Mouse (Mus musculus) T-helper 1 cell (primary cell): ENCODE data around the gene Ccdc134.
"Not testable (repeated sequence)": the region's sequence is repeated elsewhere in the genome, so short reads cannot be mapped to it uniquely, and the experiment has no call there.

ENCODE experiments used
- in situ Hi-C: fragments of 300-600 bp; cut with MboI, MseI; formaldehyde crosslinking; loops from one replicate; pipeline ENCODE4 v1.15.1; 2025; ENCODE audit warnings: high pct_unique_total_duplicates

Gene Ccdc134

GRCm38 (mm10) chr15:82127426-82128374, at the start of gene Ccdc134:
Gene Ccdc134 (plus strand): TSS chr15:82127922.
- in situ Hi-C loops, result no loop called here

- in situ Hi-C loops, result no loop called here
Observed at GRCm38 (mm10) chr15:82079883-82080282, 47.8 kb upstream of the Ccdc134 start.

GRCm38 (mm10) chr15:82081161-82081560, 46.6 kb upstream of the Ccdc134 start:
- in situ Hi-C loops, result no loop called here

DNA sequence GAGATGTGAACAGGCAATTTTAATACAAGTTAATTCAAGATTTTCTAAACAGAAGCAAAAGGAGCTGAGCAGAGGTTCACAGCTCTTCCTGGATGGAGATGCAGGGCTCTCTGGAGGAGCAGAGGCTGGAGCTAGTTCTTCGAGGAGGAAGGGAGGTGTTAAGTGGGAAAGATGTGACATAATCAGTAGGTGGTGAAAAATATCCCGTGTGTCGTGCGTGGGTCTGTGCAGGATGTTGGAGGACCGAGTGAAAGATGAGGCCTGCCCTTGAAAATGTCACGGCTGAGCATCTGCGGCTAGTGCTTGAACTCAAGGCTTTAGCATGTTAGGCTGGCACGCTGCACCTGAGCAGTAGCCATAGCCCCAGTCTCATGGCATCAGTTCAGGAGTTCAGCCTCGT, 42.1 kb upstream of the Ccdc134 start:
- in situ Hi-C loops, result no loop called here

- in situ Hi-C loops, result no loop called here
Observed at GRCm38 (mm10) chr15:82086131-82086530, 41.6 kb upstream of the Ccdc134 start.

GRCm38 (mm10) chr15:82087266-82087665, 40.5 kb upstream of the Ccdc134 start:
- in situ Hi-C loops, result no loop called here

DNA sequence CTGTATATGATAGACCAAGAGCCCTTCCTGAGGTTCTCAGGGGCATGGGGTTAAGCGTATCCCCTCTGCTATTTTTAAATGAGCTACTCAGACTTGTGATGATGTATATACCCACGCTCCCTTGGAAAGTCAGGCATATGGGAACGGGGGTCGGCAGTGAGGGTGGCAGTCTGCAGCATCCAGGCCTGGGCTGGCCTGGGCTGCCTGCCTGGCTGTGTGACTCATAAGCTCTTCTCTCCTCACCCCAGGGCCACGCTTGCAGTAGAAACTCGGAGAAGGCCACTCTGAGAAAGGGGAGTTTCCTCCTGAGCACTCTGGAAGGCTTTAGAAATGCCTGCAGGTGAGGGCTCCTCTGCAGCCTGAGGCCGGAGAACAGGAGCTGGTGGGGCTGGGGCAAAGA, 36.7 kb upstream of the Ccdc134 start:
- in situ Hi-C loops, result no loop called here

DNA sequence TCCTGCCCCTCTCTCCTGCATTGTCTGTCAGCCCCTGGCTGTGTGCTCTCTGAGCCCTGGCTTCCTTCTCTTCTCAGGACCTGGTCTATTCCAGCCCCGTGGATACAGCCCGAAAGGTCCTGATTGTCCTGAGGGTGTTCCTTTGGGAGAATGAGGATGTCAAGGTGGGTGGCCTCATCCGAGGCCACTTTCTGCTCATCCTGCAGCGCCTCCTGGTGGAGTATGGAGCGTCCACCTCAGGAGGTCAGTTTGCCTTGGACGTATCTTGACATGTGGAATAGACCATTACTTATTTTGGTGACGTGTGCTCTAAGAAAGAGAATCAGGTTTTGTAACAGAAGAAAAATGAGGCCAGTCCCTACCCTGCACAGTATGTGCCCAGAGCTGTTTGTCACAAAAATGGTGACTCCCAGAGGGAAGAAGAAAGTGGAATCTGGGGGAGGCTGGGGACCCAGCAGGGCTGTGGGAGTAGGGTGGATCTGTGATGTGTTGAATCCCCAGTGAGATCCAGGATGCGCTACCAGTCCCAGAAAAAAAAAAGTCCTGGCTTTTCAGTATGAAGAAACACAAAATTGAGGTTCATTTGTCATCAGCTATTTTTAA, 20.7 kb upstream of the Ccdc134 start:
- in situ Hi-C loops, result no loop called here

DNA sequence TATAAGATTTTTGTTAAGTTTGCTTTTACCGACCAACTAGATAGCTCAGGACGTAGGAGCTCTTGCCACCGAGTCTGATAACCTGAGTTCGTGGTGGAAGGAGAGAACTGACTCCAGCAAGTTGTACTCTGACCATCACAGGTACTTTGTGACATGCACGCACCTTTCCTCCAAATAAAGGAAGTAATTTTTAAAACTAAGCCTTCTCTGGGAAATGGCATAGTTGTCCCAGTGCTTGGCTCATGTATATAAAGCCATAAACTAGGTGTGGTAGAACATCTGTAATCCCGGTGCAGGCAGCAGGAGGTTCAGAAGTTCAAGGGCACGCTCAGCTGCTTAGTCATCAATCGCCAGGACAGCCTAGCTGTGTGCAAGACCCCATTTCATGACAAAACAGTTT, 7.2 kb upstream of the Ccdc134 start:
- in situ Hi-C loops, result no loop called here

GRCm38 (mm10) chr15:82126690-82127089, 1.0 kb upstream of the Ccdc134 start:
- in situ Hi-C loops, result not testable (repeated sequence)

GRCm38 (mm10) chr15:82128398-82128797, 676 bp downstream of the Ccdc134 start:
- in situ Hi-C loops, result no loop called here

GRCm38 (mm10) chr15:82130599-82130998, 2.9 kb downstream of the Ccdc134 start:
- in situ Hi-C loops, result no loop called here

DNA sequence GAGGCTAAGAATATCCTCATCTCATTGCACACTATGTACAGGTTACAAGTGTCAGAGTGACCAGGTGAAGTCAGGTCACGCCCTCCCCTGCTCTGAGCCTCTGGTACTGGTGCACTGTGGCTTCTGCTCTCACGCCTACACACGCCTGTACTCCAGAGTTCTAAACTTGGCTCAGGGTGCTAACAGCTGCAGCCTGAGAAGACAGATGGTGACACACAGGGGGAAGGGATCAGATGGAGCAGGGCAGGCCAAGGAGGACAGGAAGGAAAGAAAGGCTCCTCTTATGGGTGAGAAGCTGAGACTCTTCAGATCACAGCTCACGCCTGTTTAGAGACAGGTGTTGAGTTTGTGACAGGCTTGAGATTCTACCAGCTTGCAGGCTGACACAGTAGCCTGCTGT, 7.7 kb downstream of the Ccdc134 start:
- in situ Hi-C loops, result no loop called here

- in situ Hi-C loops, result no loop called here
Observed at GRCm38 (mm10) chr15:82138565-82138964, 10.8 kb downstream of the Ccdc134 start.

DNA sequence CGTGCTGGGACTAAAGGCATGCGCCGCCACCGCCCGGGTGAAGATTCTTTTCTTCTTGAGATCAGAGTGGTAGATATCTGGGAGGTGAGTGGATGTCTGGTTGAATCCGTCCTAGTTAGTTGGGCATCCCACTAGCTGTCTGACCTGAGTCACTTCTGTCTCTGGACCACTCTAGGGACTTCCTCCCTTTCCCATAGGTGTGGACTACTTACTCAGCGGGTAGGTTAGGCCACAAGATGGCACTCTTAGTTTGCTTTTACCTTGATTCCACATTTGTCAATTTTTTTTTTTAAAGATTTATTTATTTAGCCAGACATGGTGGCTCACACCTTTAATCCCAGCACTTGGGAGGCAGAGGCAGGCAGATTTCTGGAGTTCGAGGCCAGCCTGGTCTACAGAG, 11.5 kb downstream of the Ccdc134 start:
- in situ Hi-C loops, result no loop called here

DNA sequence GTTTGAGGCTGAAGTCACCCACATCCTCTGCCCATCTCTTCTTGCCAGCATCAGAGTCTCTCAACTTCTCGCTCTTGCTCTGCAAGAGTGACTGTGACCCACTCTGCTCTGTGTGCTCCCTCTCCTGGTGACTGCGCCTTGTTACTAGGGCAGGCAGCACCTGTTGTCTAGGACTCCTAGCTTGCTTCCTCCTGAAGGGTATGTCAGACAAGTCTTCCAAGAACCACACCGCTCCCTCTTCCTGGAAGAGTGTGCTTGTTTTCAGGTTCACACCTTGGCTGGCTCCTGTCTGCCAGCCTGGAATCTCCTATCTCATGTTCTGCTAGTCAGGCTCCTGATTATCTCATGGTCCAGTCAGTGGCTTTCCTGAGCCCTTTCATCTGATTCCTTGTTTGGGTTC, 12.6 kb downstream of the Ccdc134 start:
- in situ Hi-C loops, result loop anchor here (5.0 to 10.0 kb wide), 2 partner anchors 92 to 764 kb away; no protein-coding TSS in a partner anchor

DNA sequence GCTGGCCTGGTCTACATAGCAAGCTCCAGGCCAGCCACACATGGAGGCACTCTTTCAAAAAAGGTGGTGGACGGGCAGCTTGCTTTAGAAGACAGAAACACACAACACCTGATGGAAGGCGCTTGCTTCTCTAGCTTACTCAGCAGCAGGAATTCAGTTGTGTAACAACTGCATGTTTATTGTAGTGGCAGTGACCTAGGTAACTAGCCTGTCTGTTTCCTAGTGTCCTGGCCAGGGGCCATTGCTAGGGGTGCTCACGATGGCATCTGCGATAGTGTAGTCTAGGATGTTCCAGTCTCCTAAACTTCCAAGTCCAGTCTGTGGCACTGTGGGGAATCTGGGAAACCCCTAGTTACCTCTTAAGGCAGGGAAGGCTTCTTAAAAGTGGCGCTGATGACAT, 16.4 kb downstream of the Ccdc134 start:
- in situ Hi-C loops, result loop anchor here (5.0 to 10.0 kb wide), 2 partner anchors 88 to 761 kb away; no protein-coding TSS in a partner anchor

GRCm38 (mm10) chr15:82145408-82145807, 17.7 kb downstream of the Ccdc134 start:
- in situ Hi-C loops, result loop anchor here (10.0 kb wide), 1 partner anchor 759 kb away; no protein-coding TSS in a partner anchor

GRCm38 (mm10) chr15:82145851-82146769, 18.4 kb downstream of the Ccdc134 start:
- in situ Hi-C loops, result loop anchor here (10.0 kb wide), 1 partner anchor 759 kb away; no protein-coding TSS in a partner anchor

- in situ Hi-C loops, result loop anchor here (10.0 kb wide), 1 partner anchor 758 kb away; no protein-coding TSS in a partner anchor
Observed at GRCm38 (mm10) chr15:82146770-82147610, 19.3 kb downstream of the Ccdc134 start, which contains the start of gene Srebf2. Gene Srebf2 (plus strand): TSS chr15:82147181.
